Mouse (Mus musculus) adrenal gland, postnatal 36 days (tissue): ENCODE results near the gene Gm20388. TPM values are rescaled to one million over a fixed set of nuclear protein-coding genes. Genes with fewer than 3 reads are reported as not detected.
A peak's percentile ranks its signal among the peaks of the same experiment; 100 is the strongest.
"Not testable (repeated sequence)": the region's sequence is repeated elsewhere in the genome, so short reads cannot be mapped to it uniquely, and the experiment has no call there.

ENCODE experiments used
- DNase-seq, 2 experiments: peaks; one replicate each; pipeline ENCODE4 v3.0.0; 2021; ENCODE audit warnings: mixed read lengths in 1 of 2
- total RNA-seq, 2 experiments: library from RNA; stranded (reverse); gene quantifications; 2 replicates each; pipeline ENCODE4 v1.2.3; 2021

The Gm20388 gene
- total RNA-seq, 2 experiments from 2014 or later = 2.4 to 7.4 TPM

DNA sequence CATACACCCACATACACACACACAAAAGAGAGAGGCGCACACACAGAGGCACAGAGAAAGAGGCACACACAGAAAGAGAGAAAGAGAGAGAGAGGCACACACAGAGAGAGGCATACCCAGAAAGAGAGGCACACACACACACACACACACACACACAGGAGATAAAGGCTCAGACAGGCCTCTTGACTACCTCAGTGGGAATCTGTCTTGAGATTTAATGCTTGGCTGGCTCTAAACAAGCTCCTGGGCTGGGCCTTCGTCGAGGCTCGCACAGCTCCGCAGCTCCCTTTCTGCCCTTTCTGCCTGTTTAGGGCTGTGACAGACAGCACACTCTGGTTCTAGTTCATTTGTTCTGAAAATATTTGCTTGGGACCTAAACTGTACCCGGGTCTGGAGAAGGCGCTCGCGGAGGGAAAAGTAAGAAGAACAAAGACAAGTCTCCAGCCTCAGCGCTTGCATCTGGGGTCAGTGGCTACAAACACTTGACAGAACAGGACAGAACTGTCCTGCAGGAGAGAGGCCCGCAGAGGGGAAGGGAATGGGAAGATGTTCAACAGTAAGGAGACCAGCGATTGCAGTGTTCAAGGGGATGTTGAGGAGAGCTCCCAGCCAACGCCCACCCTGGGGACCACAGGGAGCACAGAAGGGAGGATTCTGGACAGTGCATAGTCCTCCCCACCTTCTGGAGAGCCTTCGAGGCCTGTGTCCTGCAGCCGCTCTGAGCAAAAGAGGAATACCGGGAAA lies 3880.6 kb downstream of the Gm20388 start:
- no peak for DNase-seq

DNA sequence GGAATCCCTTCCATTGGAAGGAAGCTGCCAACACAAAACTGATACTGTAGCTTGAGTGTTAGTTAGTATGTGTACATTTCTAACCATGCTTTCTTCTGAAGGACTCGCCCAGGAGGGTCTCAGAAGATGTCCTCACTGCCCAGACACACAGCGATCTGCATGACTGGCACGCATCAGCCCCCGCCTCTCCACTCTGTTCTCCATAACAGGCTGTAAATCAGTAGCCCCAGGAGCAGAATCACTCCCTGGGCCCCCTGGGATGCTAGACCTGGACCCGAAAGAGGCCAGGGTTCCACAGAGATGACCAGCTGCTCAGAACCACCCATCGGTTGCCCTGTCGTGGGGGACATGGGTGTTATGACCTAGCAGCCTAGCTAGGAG lies 3881.2 kb downstream of the Gm20388 start:
- no peak for DNase-seq

DNA sequence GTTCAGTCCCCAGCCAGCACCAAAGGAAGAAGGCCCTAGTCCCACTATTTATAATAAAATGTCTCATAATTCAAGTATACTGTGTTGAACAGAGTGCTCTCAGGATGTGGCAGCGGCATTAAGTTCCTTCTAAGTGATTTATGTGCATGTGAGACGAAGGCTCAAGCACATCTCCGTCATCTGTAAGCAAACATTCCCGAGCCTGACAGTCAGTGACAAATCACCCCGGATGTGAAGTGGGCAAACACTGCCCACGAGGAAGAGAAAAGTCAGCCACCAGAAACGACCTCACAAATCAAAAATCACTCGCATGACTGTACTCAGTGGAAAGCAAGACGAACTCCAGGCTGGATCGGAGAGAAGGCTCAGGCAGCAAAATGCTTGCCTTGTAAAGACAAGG lies 3883.3 kb downstream of the Gm20388 start:
- DNase-seq = peak; percentile 36 to 55

DNA sequence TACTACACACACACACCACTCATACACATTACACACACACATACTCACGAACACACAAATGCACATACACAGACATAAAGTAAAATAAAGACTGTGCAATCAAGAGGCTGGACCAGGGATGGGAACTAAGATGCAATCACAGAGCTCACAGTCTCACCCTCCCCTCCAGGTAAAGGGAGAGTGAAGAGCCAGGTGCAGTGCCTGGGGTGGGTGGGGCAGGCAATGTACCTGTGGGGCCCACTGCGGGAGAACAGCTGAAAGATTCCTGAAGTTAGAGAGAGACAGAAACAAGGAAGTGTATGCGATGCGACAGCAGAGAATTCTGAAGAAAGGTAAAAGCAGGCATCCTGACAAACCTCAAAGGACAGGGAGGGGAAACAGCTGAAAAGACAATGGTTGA lies 3884.1 kb downstream of the Gm20388 start:
- DNase-seq = no peak

DNA sequence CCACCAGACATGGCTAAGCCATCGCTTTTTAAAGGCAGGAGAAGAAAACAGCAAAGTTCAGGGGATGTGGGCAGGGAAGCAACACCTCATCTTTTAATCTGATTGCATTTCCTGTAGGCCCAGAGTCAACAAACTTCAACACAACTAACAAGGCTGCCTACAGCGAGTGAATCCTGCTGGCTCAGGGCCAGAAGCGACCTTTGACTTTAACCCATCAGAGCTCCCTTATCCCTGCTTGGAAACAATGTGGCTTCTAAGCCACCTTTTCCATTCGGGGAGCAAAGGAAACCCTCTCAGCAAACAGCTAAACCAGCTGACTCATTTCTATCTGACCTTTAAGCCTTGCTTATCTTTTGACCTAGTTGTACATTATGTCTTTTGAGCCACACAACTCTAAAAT lies 3886.1 kb downstream of the Gm20388 start:
- DNase-seq = peak; percentile 55 to 65

DNA sequence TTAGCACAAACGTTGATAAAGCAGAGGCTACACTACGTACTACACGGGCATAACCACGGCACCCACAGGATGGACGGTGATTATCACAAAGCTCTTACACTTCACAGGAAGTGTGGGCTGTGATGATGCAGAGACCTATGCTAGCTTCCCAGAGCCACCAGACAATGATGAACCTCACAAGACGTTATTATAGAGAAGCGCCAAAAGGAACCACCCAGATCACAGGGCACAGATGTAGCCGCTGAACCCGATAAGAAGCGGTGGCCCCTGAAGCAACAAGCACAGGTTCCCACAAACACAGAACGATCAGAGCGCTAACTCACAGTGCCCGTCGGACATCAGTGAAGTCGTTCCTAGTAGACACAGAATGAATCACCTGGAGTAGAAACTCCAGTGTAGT lies 3887.3 kb downstream of the Gm20388 start:
- no peak for DNase-seq

DNA sequence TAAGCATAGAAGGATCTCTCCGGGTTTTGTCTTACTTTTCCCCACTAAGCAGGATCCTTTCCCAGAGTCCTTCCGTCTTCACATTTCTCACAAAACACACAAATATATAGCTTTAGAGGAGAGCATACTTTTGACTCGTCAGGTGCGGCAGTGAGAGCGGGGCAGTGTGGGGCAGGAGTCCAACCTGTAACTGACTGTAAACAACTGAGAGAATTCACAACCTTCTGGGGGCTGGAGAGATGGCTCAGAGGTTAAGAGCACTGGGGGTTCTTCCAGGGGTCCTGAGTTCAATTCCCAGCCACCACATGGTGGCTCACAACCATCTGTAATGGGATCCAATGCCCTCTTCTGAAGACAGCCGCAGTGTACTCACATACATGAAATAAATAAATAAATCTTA lies 3888.8 kb downstream of the Gm20388 start:
- no peak for DNase-seq

DNA sequence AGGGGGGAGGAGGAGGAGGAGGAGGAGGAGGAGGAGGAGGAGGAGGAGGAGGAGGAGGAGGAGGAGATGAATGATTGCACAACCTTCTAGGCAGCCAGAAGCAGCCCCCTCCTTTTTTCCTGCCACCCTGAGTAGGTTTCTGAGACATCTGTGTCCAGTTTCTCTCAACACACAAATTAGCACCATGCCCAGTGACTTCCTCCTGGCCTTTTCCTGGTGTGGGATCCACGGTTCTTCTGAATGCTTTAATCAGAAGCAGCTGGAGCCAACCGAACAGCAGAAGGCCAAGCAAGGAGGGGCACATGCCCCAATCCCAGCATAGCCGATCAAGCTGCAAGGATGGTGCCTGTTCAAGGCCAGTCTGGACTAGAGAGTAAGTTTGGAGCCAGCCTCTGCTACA lies 3889.2 kb downstream of the Gm20388 start:
- no peak for DNase-seq

DNA sequence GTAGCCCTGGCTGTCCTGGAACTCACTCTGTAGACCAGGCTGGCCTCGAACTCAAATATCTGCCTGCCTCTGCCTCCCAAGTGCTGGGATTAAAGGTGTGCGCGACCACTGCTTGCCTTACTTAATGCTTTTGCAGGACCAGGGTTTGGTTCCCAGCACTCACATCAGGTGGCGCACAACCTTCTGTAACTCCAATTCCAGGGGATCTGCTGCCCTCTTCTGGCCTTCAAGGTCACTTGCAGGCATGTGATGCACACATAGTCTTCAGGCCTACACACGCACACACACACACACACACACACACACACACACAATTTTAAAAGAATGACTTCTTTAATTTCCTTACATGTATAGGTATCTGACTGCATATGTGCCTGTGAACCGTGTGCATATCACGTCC lies 3890.2 kb downstream of the Gm20388 start:
- no peak for DNase-seq

DNA sequence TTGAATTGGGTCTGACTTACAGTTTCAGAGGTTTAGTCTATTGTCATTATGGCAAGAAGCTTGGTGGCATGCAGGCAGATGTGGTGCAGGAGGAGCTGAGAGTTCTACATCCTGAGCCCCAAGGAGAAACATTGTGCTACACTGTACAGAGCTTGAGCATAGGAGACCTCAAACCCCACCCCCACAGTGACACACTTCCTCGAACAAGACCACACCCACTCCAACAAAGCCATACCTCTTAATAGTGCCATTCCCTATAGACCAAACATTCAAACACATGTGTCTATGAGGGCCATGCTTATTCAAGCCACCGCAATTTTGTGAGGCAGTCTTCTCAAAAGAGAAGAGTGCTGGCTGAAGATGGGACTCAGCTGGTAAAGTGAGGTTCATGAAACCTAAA lies 3890.9 kb downstream of the Gm20388 start:
- no peak for DNase-seq

DNA sequence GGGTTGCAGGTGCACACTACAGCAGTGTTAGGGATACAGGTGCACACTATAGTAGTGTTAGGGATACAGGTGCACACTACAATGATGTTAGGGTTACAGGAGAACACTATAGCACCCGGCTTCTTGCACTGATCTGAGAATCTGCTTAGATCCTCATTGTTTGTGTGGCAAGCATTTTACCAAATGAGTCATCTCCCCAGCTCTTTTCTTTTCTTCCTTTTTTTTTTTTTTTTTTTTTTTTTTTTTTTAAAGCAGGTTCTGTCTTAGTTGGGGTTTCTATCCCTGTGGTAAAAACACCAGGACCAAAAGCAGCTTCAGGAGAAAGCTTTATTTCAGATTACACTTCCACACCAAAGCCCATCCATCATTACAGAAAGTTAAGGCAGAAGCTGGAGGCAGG lies 3893.0 kb downstream of the Gm20388 start:
- DNase-seq = no peak

DNA sequence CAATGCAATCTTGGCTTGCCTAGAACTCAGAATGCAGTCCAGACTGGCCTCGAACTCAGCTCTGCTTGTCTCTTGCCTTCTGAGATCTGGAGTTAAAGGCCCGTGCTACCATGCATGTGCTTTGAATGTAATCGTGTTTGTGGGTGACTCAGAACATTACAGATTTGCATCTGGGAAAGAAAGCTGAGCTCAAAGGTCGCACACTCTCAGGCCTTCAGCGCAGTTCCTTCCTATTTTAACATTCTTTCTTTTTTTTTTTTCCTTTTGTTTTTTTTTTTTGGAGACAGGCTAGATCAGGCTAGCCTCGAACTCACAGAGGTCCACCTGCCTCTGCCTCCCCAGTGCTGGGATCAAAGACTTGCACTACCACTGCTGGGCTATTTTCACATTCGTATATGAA lies 3893.9 kb downstream of the Gm20388 start:
- DNase-seq = no peak

DNA sequence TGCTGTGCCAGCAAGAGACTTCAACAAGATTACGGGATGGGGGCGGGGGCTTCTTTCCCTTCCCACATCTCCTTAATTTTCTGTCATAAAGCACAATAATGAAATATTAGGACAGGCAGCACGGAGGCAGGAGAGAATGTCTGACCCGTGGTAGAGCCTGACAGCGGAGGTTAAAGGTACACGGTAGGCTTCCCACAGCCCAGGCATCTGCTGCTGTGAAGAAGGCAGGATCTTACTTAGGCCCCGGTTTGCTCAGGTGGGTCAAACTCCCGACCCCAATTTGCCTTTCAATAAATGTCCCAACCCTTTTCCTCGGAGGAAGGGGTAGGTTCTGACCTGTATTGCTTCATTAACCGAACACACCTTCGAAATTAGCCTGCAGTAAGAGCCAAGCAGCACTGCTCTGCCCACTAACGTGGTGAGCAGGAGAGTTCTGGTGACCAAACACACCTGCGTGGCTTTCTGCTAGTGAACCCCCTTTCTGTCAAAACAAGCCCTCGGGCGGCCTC lies 3894.6 kb downstream of the Gm20388 start:
- DNase-seq = no peak

DNA sequence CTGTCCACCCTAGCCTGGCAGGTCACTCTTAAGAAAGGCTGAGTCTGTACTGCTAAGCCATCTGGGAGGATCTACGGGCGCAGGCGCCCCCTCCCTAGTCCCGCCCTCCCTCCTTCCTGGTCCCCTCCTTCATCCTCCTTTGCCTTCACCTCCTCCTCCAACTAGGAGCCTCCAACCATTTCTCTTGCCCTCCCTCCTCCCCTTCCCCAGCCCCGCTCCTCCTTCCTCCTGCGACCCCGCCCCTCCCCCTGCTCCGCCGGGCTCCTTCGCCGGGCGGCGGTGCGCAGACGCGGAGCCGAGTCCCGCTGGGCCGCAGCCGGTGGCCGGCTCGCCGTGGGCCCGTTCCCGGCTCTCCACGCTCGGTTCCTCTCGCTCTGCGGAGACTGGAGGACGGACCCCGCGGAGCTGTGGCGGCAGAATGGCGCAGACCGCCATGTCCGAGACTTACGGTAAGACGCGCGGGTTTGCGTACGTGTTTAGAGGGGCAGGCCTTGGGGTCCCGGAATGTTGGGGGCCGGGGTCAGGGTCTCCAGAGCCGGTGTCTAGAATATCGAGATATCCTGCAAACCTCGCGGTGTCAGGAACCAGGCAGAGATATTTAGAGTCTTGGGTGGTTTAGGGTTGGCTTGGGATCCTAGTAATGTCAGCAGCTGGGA lies 3895.2 kb downstream of the Gm20388 start, which contains the start of gene Rab4a:
Gene Rab4a, plus strand, starts transcription at position 268 of the 656 bp plus-strand sequence.
- DNase-seq = peak; percentile 89 to 96

DNA sequence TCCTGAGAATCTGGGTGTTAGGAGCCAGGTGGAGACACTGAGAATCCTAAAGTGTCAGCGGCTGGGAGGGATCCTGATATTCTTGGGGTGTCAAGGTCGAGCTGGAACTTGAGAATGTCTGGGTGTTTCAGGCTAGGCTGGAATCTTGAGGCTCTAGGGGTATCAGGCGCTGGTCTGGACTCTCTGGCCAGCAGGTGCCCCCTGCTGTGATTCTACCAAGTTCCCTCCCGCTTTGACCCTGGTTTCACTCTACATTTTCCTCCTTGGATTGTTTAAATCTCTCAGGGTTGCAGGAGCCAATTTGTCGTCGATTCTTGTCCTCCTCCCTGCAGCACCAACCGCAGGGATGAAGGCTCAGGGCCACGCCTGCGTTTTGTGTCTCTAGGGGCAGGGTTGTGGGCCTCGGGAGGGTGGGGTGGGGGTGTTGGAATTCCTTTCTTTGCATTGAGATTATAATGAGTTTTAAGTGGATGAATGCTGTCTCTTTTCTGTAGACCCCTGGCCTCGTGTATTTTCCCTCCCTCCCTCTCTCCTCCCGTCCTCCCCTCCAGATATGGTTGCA lies 3895.8 kb downstream of the Gm20388 start:
- DNase-seq = no peak

DNA sequence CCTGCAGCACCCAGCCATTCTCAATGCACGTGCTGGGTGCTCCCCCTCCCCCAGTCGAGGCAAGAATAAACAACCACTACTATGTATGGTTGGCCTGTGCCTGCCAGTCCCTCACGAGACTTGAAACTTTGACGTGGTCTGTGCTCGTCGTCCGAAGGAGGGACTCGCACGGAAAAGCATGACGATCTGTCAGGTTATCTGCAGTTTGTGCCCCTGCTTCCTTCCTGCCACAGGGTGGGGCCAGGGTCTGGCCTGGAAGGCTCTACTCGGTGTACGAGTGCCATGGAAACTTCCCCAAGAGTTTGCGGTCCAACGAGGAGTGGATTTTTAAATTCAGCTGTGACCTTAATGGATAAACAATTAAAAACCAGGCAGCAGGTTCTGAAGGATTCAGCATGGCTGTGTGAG lies 3896.4 kb downstream of the Gm20388 start:
- no peak for DNase-seq

DNA sequence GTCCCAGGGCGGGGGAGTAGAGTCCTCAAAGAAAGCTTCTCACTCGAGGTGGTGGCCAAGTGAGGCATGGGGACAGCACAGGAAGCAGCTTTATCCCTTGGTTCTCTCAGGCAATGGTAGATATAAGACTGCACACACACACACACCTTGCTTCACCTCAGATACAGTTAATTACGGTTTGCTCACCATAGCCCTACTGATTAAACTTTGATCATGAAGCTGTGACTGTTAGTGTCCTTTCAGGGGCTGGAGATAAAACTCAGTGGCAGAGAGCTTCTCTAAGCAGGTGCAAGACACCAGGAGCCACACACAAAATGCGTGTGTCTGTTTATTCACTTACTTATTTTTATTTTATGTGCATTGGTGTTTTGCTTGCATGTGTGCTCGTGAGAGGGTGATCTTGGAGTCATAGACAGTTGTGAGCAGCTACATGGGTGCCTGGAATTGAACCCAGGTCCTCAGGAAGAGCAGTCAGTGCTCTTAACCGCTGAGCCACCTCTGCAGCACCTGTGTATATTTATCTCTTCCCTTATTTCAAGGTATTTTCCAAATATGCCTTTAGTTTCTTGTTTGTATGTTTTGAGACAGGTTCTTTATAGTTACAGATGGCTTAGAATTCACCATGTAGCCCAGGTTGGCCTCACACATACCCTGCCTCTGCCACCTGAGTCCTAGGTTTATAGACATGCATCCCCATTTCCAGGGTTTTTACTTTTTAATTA lies 3897.4 kb downstream of the Gm20388 start:
- no peak for DNase-seq

DNA sequence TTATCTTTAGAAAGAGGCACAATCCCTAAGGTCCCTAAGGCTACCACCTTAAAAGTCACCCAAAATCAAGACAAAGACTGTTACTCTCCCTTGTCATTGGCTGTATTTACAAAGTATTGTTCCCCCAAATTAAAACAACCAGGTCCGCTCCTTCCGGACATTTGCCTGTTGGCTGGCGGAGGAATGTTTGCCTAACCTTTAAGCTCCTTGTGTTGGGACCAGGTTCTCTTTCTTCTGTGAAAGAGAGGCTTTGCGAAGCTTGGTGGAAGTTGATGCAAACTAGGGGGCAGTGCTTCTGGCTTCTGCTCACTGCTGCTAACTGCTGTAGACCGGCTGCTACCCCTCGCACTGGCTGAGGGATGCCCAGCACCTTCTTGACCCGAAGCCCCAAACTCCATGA lies 3898.0 kb downstream of the Gm20388 start:
- DNase-seq = no peak

DNA sequence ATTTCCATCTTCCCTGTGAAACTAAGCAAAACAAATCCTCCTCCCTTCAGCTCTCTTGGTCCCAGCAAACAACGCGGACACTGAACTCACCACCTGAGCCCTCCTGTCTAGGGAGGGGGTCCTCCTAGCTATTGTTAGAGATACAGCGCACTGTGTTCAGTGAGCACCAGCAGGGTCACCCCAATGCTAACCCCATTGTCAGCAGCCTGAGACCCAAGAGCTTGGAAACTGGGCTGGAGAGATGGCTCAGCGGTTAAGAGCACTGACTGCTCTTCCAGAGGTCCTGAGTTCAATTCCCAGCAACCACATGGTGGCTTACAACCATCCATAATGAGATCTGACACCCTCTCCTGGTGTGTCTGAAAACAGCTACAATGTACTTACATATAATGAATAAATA lies 3898.7 kb downstream of the Gm20388 start:
- not testable (repeated sequence) for DNase-seq

DNA sequence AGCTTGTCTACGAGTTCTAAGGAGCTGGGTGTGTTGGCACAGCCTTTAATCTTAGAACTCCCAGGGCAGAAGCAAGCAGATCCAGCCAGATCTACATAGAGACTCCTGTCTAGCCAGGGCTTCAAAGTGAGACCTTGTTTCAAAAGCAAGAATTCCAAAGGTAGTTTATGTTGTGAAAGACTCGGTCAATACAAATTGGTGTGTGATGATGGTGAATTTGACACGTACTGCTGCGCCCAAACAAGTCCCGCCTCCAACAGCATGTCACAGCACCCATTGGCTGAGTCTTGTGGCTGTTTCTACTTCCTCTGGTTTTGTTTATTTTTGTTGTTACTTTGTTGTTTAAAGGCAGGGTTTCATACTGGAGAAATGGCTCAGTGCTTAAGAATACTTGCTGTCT lies 3901.6 kb downstream of the Gm20388 start:
- no peak for DNase-seq

DNA sequence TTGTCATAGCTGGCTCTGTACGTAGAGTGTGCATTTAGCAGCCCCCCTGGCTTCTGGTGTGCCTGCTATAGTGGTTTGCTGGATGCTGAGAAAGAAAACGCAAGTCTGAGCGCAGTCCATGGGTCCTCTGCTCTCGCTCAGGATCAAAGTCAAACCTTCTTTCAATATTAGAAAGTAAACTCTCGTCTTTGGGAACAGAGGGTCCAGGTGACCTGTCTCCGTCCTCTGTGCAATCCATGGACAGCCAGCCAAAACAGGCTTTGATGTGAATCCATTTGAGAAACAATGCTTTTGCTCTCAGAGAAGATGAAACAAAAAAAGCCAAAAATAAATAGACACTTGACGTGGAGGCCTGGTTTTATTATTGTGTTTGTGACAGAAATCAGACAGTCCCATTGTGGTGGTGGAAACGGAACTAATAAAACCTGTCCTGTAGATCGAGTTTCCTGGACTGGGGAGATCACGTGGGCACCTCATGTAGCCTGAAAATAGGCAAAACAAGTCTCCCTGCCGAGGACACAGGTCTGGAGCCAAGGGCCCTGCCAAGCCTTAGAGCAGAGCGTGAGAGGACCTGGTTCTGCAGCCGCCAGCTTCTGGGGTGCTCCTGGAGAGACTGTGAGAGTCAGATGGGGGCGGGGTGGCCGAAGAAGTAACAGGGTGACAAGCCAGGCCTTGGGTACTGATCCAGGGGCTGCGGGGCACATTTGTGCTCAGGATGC lies 3902.7 kb downstream of the Gm20388 start:
- peak; percentile 17 to 31 for DNase-seq

DNA sequence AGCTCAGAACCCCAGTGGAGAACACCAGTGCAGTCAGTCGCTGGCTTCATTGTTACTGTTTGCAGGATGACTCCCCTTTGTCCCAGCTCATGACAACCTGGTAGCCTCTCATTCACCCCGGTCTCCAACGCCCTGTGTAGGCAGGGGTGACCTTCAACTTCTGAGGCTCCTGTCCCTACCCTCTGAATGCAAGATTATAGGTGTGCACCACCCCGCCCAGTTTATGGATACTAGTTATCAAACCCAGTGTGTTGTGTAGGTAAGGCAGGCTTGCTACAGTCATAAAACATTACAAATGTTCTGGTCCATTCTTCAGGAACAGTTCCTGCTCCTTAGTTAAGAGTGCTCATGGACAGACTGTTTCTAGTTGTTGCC lies 3903.2 kb downstream of the Gm20388 start:
- no peak for DNase-seq
